Mouse (Mus musculus) CH12.LX (cell line): ENCODE data around the gene Amhr2. TPM values are rescaled to one million over a fixed set of nuclear protein-coding genes. Genes with fewer than 3 reads are reported as not detected.

ENCODE experiments used
- DNase-seq: peaks from one replicate; pipeline ENCODE4 v3.0.0-alpha.2; 2013; ENCODE audit errors: extremely low read depth
- H3K27ac ChIP-seq: 2 replicates; pipeline ENCODE4 v1.5.1; 2012; ENCODE audit warnings: low read depth, mild to moderate bottlenecking, control low read depth, moderate library complexity; ENCODE audit not compliant: insufficient read depth
- H3K27me3 ChIP-seq: replicated peaks from 2 replicates; pipeline ENCODE3; 2012; ENCODE audit warnings: inconsistent platforms
- H3K36me3 ChIP-seq, 2 experiments: replicated peaks in 1 of 2; 2 replicates each; pipeline versions ENCODE3 to v1.6.1; 2012; ENCODE audit warnings: inconsistent platforms in 1 of 2, low read length in 1 of 2, mild to moderate bottlenecking in 1 of 2, mixed read lengths in 1 of 2, moderate library complexity in 1 of 2; ENCODE audit not compliant: control insufficient read depth in 1 of 2, insufficient read depth in 1 of 2
- H3K4me1 ChIP-seq, 2 experiments: 2 replicates each; pipeline ENCODE4 v1.6.1; 2012; ENCODE audit warnings: inconsistent platforms in 1 of 2, moderate library complexity in 1 of 2; ENCODE audit not compliant: insufficient read depth in 2 of 2, control insufficient read depth in 1 of 2
- H3K4me2 ChIP-seq: 2 replicates; pipeline ENCODE4 v1.6.1; 2012; ENCODE audit warnings: low read depth, mild to moderate bottlenecking, control low read depth; ENCODE audit not compliant: poor library complexity, insufficient read depth, severe bottlenecking
- H3K4me3 ChIP-seq, 3 experiments: fragments of 150-350 bp in 1 of 3; sonication (generic) in 1 of 3; replicated peaks in 1 of 3; 2 replicates each; pipeline versions ENCODE3 to v1.5.1; 2011 to 2012; ENCODE audit warnings: low read depth in 2 of 3, low read length in 2 of 3, mild to moderate bottlenecking in 2 of 3, moderate library complexity in 2 of 3, control low read depth in 1 of 3, improper control_type of control experiment in 1 of 3, inconsistent platforms in 1 of 3, mixed read lengths in 1 of 3; ENCODE audit not compliant: poor library complexity in 1 of 3
- H3K79me2 ChIP-seq: replicated peaks from 2 replicates; pipeline ENCODE4 v1.6.1; 2012; ENCODE audit warnings: mild to moderate bottlenecking, moderate library complexity; ENCODE audit not compliant: control insufficient read depth, poor library complexity, insufficient read depth, severe bottlenecking; ENCODE audit errors: extremely low read depth
- H3K9ac ChIP-seq: 2 replicates; pipeline ENCODE4 v1.6.1; 2012; ENCODE audit warnings: low read depth, mild to moderate bottlenecking, control low read depth, moderate library complexity; ENCODE audit not compliant: insufficient read depth
- H3K9me3 ChIP-seq: replicated peaks from 2 replicates; pipeline ENCODE3; 2012; ENCODE audit warnings: low read length, inconsistent platforms, mixed read lengths
- E2F4 ChIP-seq: IDR thresholded peaks from 2 replicates; pipeline ENCODE4 v1.6.1; 2011; ENCODE audit warnings: low read depth, low read length, improper control_type of control experiment; ENCODE audit not compliant: insufficient replicate concordance
- ELF1 ChIP-seq: IDR thresholded peaks from 2 replicates; pipeline ENCODE4 v1.6.1; 2014; ENCODE audit warnings: low read depth, mild to moderate bottlenecking, inconsistent platforms, low read length, improper control_type of control experiment
- ETS1 ChIP-seq: conservative IDR thresholded peaks from 2 replicates; pipeline ENCODE4 v1.6.1; 2012; ENCODE audit warnings: low read depth, mild to moderate bottlenecking, inconsistent platforms, low read length, improper control_type of control experiment, moderate library complexity
- GABPA ChIP-seq: IDR thresholded peaks from 2 replicates; pipeline ENCODE4 v1.6.1; 2012; ENCODE audit warnings: low read depth, low read length, improper control_type of control experiment, inconsistent platforms; ENCODE audit not compliant: insufficient replicate concordance
- HCFC1 ChIP-seq: IDR thresholded peaks from 2 replicates; pipeline ENCODE4 v1.6.1; 2012; ENCODE audit warnings: low read depth, mild to moderate bottlenecking, inconsistent platforms, low read length, improper control_type of control experiment
- KAT2A ChIP-seq: IDR thresholded peaks from 2 replicates; pipeline ENCODE4 v1.6.1; 2012; ENCODE audit warnings: low read length, improper control_type of control experiment, inconsistent platforms; ENCODE audit not compliant: insufficient replicate concordance
- MAX ChIP-seq: IDR thresholded peaks from 2 replicates; pipeline ENCODE4 v1.6.1; 2011; ENCODE audit warnings: low read length, improper control_type of control experiment
- NELFE ChIP-seq: IDR thresholded peaks from 2 replicates; pipeline ENCODE4 v1.6.1; 2011; ENCODE audit warnings: low read depth, low read length, improper control_type of control experiment
- NRF1 ChIP-seq: IDR thresholded peaks from 2 replicates; pipeline ENCODE4 v1.6.1; 2014; ENCODE audit warnings: low read depth, mild to moderate bottlenecking, inconsistent platforms, low read length, improper control_type of control experiment, moderate library complexity
- PAX5 ChIP-seq: IDR thresholded peaks from 2 replicates; pipeline ENCODE4 v1.6.1; 2012; ENCODE audit warnings: low read length, inconsistent platforms, mixed read lengths
- RAD21 ChIP-seq: IDR thresholded peaks from 2 replicates; pipeline ENCODE4 v1.6.1; 2011; ENCODE audit warnings: low read depth, mild to moderate bottlenecking, low read length, improper control_type of control experiment, moderate library complexity
- SIN3A ChIP-seq: IDR thresholded peaks from 2 replicates; pipeline ENCODE4 v1.6.1; 2012; ENCODE audit warnings: low read length, improper control_type of control experiment, inconsistent platforms
- TBP ChIP-seq: conservative IDR thresholded peaks from 2 replicates; pipeline ENCODE4 v1.6.1; 2011; ENCODE audit warnings: low read depth, low read length, improper control_type of control experiment
- UBTF ChIP-seq: IDR thresholded peaks from 2 replicates; pipeline ENCODE4 v1.6.1; 2012; ENCODE audit warnings: low read depth, mild to moderate bottlenecking, inconsistent platforms, low read length, improper control_type of control experiment, moderate library complexity
- ZC3H11A ChIP-seq: IDR thresholded peaks from 2 replicates; pipeline ENCODE4 v1.6.1; 2012; ENCODE audit warnings: low read depth, mild to moderate bottlenecking, inconsistent platforms, low read length, improper control_type of control experiment
- dilution Hi-C: fragments of 300-500 bp; cut with MboI; formaldehyde crosslinking; loops from 2 replicates; pipeline ENCODE4 v1.14.3; 2020; ENCODE audit warnings: low sequenced_read_pairs; ENCODE audit not compliant: extremely low pct_unique_long_range_greater_than_20kb, extremely low pct_ligation_motif_present
- in situ Hi-C: fragments of 300-500 bp; cut with MboI; formaldehyde crosslinking; loops from 3 replicates; pipeline ENCODE4 v1.14.3; 2019; ENCODE audit warnings: low sequenced_read_pairs, low pct_ligation_motif_present, low pct_unique_long_range_greater_than_20kb, mixed read lengths
- polyA plus RNA-seq: library from polyadenylated mRNA; unstranded; fragments of >175 nt; gene quantifications from 2 replicates; pipeline ENCODE4 v1.2.1, GENCODE M21; 2012; ENCODE audit warnings: low read depth; ENCODE audit not compliant: insufficient read length
- total RNA-seq, 2 experiments: library from RNA; depleted of rRNA; stranded (reverse); fragments of 300-350 nt in 1 of 2; fragments of >200 nt in 1 of 2; gene quantifications; 2 replicates each; pipeline ENCODE4 v1.2.3; 2012 to 2014

Gene Amhr2
- total and polyA plus RNA-seq, 3 experiments: not detected

DNA sequence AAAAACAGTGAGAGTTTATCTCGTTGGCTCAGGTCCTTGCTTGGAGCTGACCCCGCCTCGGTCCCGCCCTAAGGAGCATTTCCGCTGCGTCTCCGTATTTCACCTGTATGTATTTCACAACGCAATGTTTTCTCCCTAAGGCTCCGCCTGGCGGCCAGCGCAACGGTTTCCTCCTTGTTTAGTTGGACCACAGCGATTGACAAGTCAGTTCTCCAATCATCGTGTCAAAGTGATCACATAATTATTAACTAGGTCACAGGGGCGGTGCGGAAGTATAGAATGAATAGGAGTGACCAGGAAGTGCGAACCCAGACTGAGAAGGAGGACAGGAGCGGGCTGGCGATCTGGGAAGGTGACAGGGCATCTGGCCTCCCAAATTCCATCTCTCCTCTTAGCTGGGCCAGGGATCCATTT is 13.7 kb downstream of the Amhr2 start, which contains the start of gene Prr13 (continued):
- TF ChIP-seq ETS1: 0 out of 2 replicates have a peak, but pooled peaks have one; percentile 32
- peak; percentile 97 for TF ChIP-seq SIN3A
- no peak for TF ChIP-seq PAX5
- TF ChIP-seq KAT2A: peak; percentile 45; the same call in 1 of the 2 replicates
- TF ChIP-seq, all 38 proteins: peak for 20

- Histone ChIP-seq H3K9ac (peak overlapping the region; percentile 66), H3K27me3 (peaks cover under 1% of the 10 kb centered on the region), H3K36me3 (peaks cover 17 to 23% of the 10 kb centered on the region in 2 experiments), H3K4me1 (peaks cover 0 to 30% of the 10 kb centered on the region in 2 experiments; a peak in 3 of 4 replicates), H3K4me3 (peak overlapping the region; percentile 64 to 85 (median 83)), H3K4me2 (peak overlapping the region; percentile 90), H3K27ac (no peak overlapping the region), H3K79me2 (peaks cover 28% of the 10 kb centered on the region), H3K9me3 (no peaks in the 10 kb centered on the region)
- dilution Hi-C loops (no loop called here), in situ Hi-C loops (no loop called here)
- no peak for DNase-seq
- no peak for TF ChIP-seq HCFC1
- TF ChIP-seq E2F4: no peak
- no peak for TF ChIP-seq GABPA
- TF ChIP-seq ZC3H11A: no peak
- no peak for TF ChIP-seq UBTF
- TF ChIP-seq TBP: no peak
- no peak for TF ChIP-seq ELF1
- TF ChIP-seq NELFE: no peak
- TF ChIP-seq MAX: no peak
- TF ChIP-seq RAD21: no peak
These were observed 14.2 kb downstream of the Amhr2 start for GRCm38 (mm10) chr15:102459381-102459780.

DNA sequence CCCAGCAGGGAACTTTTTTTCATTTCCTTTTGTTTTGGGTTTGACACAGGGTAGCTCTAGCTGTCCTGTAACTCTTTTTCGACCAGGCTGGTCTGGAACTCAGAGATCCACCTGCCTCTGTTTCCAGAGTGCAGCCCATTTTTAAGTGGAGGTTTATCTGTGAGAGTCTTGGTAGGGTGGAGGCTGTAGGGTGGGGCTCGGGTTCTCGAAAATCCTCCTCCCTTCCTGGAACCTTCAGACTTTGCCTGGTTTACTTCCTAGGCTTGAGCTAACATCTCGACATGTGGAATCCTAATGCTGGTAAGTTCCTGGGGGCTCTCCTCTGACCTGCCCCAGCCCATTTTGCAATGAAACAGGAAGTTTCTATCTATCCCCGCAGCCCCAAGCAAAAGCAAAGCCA is 14.7 kb downstream of the Amhr2 start:
- peaks cover 17 to 26% of the 10 kb centered on the region in 2 experiments for H3K36me3 ChIP-seq
- H3K9ac ChIP-seq: peak overlapping the region; percentile 66
- H3K79me2 ChIP-seq: peaks cover 28% of the 10 kb centered on the region
- H3K27me3 ChIP-seq: no peaks in the 10 kb centered on the region
- peak overlapping the region; percentile 90 for H3K4me2 ChIP-seq
- H3K4me1 ChIP-seq: peaks cover 0 to 30% of the 10 kb centered on the region in 2 experiments; a peak in 3 of 4 replicates
- in situ Hi-C loops: no loop called here
- DNase-seq: no peak
- no peak overlapping the region for H3K27ac ChIP-seq
- peak; percentile 15; the same call in 1 of the 2 replicates for TF ChIP-seq SIN3A
- no peak for TF ChIP-seq NRF1
- TF ChIP-seq, all 38 proteins: peak for 1
- H3K4me3 ChIP-seq: peak overlapping the region; percentile 64 to 85 (median 83)
- dilution Hi-C loops: no loop called here
- H3K9me3 ChIP-seq: no peaks in the 10 kb centered on the region
